Mouse (Mus musculus): Measurements from ENCODE around the gene Stn1. TPM values are rescaled to one million over a fixed set of nuclear protein-coding genes. Genes with fewer than 3 reads are reported as not detected.

The Stn1 gene
- polyA plus RNA-seq (2012; rRNA removed) = 27.0 and 37.9 TPM in 2 replicates

GRCm38 (mm10) chr19:47537300-47537792 lies at the start of gene Stn1:
Stn1 (minus strand) TSS chr19:47537507.

DNA sequence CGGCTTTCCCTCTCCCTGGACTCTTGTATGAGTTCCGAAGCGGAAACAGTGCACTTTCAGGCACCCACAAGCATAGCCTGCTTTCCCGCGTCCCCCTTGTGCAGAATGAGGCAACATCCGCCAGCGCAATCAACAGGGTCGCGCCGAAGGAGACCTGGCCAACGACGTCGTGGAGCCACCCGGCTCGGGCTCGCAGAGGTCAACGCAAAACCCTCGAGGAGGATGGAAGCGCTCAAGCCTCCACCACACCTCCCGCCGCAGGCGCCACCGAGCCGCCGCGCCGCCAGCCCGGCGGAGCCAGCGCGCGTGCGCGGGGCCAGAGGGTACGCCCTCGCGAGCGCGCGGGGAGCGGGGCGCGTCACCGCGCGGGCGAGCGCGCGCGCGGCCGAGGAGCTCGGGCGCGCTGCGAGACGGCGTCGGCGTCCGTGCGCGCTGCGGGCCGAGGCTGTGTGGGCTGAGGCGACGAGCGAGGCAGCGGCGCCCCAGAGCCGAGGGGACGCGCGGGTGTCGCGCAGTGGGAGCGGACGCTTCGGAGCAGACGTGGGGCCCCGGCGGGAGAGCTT lies 42.0 kb upstream of the Stn1 start, which contains the start of gene Slk:
Gene Slk (plus strand): TSS at position 454 of the 563 bp plus-strand sequence.

DNA sequence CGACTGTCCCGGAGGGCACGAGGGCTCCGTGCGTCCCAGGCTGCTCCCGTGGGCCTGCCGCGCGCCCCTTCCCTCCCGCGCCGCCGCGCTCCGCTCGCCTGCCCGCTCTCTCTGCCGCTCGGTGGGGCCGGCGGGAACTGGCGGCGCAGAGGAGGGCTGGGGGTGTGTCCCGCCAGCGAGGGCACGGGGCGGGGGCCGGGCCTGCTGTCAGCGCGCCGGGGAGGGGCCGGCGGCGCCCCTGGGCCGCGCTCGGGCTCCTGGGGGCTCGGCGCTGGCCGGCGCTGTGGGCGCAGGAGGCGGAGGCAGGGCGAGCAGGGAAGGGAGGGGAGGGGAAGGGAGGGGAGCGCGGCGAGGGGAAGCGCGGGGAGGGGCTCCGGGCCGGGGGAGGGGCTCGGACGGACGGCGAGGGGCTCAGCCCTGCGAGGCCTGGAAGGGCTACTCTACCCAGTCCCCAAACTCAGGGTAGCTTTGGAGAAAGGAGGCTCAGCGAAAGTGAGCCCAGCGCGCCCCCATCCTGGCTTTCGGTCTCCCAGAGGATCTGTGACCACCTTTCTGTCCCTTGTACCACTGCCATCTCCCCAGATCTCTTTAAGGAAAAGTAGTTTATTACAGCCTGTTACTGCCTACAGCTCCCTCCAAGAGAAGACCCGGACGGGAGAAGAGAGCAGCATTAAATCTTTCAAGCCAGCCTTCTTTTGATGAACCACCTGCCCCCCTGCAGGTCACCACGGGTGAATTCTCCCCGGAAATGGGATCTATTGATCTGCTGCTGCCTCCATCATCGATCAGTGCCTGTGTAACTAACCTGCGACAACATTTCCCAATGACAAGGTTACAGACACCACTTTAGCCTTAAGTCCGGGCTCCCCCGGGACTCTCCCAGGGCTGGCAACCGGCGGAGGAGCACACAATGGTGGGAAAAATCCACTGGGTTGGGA lies 72.7 kb downstream of the Stn1 start, which contains the start of gene Sh3pxd2a:
Gene Sh3pxd2a (minus strand): TSS at position 98 of the 938 bp plus-strand sequence.

Other genes with a start within 250 kb of the Stn1 start
- 17.6 and 24.4 TPM in 2 replicates for gene Sh3pxd2a, start 73.1 kb downstream of the Stn1 start, polyA plus RNA-seq (2012; rRNA removed)
- 35.0 and 35.7 TPM in 2 replicates for gene Slk, start 42.2 kb upstream of the Stn1 start, polyA plus RNA-seq (2012; rRNA removed)
- 0.55 and 1.4 TPM in 2 replicates for gene Col17a1, start 154.6 kb upstream of the Stn1 start, polyA plus RNA-seq (2012; rRNA removed)
- gene Sfr1, start 194.2 kb upstream of the Stn1 start, polyA plus RNA-seq (2012; rRNA removed) = 133 and 161 TPM in 2 replicates

All from central nervous system, embryonic 11.5 days (tissue).